Mouse (Mus musculus): ENCODE data around the gene Phrf1.

DNA sequence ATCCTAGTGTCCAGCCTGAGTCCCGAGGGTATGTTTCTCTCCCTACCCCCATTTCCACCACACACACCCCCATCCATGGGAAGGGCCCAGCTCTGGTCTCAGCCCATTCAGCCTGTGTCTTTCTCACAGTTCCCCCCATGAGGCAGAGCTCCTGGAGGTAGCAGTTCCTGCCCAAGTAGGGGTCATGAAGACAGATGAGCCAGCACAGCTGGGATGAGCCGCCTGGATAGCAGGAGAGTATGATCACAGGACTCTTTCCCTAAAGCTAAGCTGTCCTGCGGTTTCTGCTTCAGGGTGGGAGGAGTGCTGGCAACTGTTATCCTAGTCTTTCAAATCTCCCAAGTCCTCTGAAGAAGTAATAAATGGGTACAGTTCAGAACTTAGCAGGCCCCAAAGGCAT, 10.4 kb upstream of the Phrf1 start:
- TF ChIP-seq POLR2A (IDR thresholded peaks at IDR 0.05; ENCODE audit: borderline replicate concordance, insufficient read depth, low read length) = no peak
- no peak for TF ChIP-seq CTCF (IDR thresholded peaks at IDR 0.05; ENCODE audit: borderline replicate concordance, insufficient read depth, low read depth, low read length)

Data from cerebellum, adult 2 months (tissue).